Mouse (Mus musculus) neural tube, embryonic 12.5 days (tissue): ENCODE results near the gene Mmel1. TPM values are rescaled to one million over a fixed set of nuclear protein-coding genes. Genes with fewer than 3 reads are reported as not detected.

ENCODE experiments used
- ATAC-seq: fragments of 200-750 bp; cut with Nextera tagmentation; 2 replicates; pipeline ENCODE4 v1.8.0; 2017; ENCODE audit warnings: low read depth, mild to moderate bottlenecking, moderate TSS enrichment, moderate library complexity; ENCODE audit not compliant: low FRiP score
- H3K27ac ChIP-seq: fragments of 300-500 bp; sonication (generic); 2 replicates; pipeline ENCODE4 v1.5.1; 2016
- H3K27me3 ChIP-seq: fragments of 300-500 bp; sonication (generic); replicated peaks from 2 replicates; pipeline ENCODE4 v1.6.1; 2016; ENCODE audit warnings: mild to moderate bottlenecking
- H3K36me3 ChIP-seq: fragments of 300-500 bp; sonication (generic); 2 replicates; pipeline ENCODE4 v1.6.1; 2016; ENCODE audit warnings: mild to moderate bottlenecking
- H3K4me1 ChIP-seq: fragments of 300-500 bp; sonication (generic); 2 replicates; pipeline ENCODE4 v1.6.1; 2016
- H3K4me2 ChIP-seq: fragments of 300-500 bp; sonication (generic); replicated peaks from 2 replicates; pipeline ENCODE4 v1.6.1; 2016; ENCODE audit warnings: mild to moderate bottlenecking
- H3K4me3 ChIP-seq: fragments of 300-500 bp; sonication (generic); 2 replicates; pipeline ENCODE4 v1.5.1; 2016
- H3K9ac ChIP-seq: fragments of 300-500 bp; sonication (generic); 2 replicates; pipeline ENCODE4 v1.6.1; 2016; ENCODE audit warnings: mild to moderate bottlenecking
- H3K9me3 ChIP-seq: fragments of 300-500 bp; sonication (generic); 2 replicates; pipeline ENCODE4 v1.6.1; 2016; ENCODE audit warnings: mild to moderate bottlenecking
- WGBS: fragments of 180-500 bp; shearing (Covaris S2); methylation state at CpG from one replicate; pipeline ENCODE4 v1.1.7; 2016; 5-methylcytosine and 5-hydroxymethylcytosine counted together
- polyA plus RNA-seq: library from polyadenylated mRNA; unstranded; fragments of >200 nt; fragmentation: Nextera tagmentation; extraction: Ambion mirVana; gene quantifications from 2 replicates; pipeline ENCODE4 v1.2.1, GENCODE M21; 2016

Gene Mmel1
- polyA plus RNA-seq, 1 experiment from 2014 or later: 0.23 TPM

- H3K27ac ChIP-seq: no peak overlapping the region
- no peak for ATAC-seq
- H3K9ac ChIP-seq: no peak overlapping the region
- H3K4me3 ChIP-seq: no peak overlapping the region
- 96% methylated on average over 2 of the region's 2 CpGs for WGBS
- H3K9me3 ChIP-seq: no peaks in the 10 kb centered on the region
- no peaks in the 10 kb centered on the region for H3K36me3 ChIP-seq
- H3K4me2 ChIP-seq: no peak overlapping the region
- H3K27me3 ChIP-seq: no peaks in the 10 kb centered on the region
- H3K4me1 ChIP-seq: no peaks in the 10 kb centered on the region
These were observed 65.4 kb downstream of the Mmel1 start for GRCm38 (mm10) chr4:154934800-154935199.

- H3K4me2 ChIP-seq: no peak overlapping the region
- H3K9me3 ChIP-seq: no peaks in the 10 kb centered on the region
- H3K27ac ChIP-seq: no peak overlapping the region
- no peak overlapping the region for H3K9ac ChIP-seq
- WGBS: 79% methylated on average over 7 of the region's 7 CpGs
- ATAC-seq: no peak
- no peaks in the 10 kb centered on the region for H3K27me3 ChIP-seq
- H3K36me3 ChIP-seq: no peaks in the 10 kb centered on the region
- H3K4me1 ChIP-seq: no peaks in the 10 kb centered on the region
- no peak overlapping the region for H3K4me3 ChIP-seq
These were observed 66.4 kb downstream of the Mmel1 start for GRCm38 (mm10) chr4:154935788-154936187.

GRCm38 (mm10) chr4:154936542-154937255, 67.3 kb downstream of the Mmel1 start:
- 67% methylated on average over 8 of the region's 8 CpGs for WGBS
- H3K9ac ChIP-seq: no peak overlapping the region
- ATAC-seq: no peak
- H3K4me1 ChIP-seq: no peaks in the 10 kb centered on the region
- no peak overlapping the region for H3K27ac ChIP-seq
- no peaks in the 10 kb centered on the region for H3K36me3 ChIP-seq
- no peak overlapping the region for H3K4me3 ChIP-seq
- no peak overlapping the region for H3K4me2 ChIP-seq
- no peaks in the 10 kb centered on the region for H3K27me3 ChIP-seq
- no peaks in the 10 kb centered on the region for H3K9me3 ChIP-seq

- no peak overlapping the region for H3K4me2 ChIP-seq
- no peaks in the 10 kb centered on the region for H3K4me1 ChIP-seq
- 78% methylated on average over 1 of the region's 1 CpGs for WGBS
- H3K36me3 ChIP-seq: no peaks in the 10 kb centered on the region
- no peak overlapping the region for H3K27ac ChIP-seq
- H3K9me3 ChIP-seq: no peaks in the 10 kb centered on the region
- H3K9ac ChIP-seq: no peak overlapping the region
- no peaks in the 10 kb centered on the region for H3K27me3 ChIP-seq
- ATAC-seq: no peak
- H3K4me3 ChIP-seq: no peak overlapping the region
These were observed 68.4 kb downstream of the Mmel1 start for GRCm38 (mm10) chr4:154937746-154938145.

- Histone ChIP-seq H3K9me3 (no peaks in the 10 kb centered on the region), H3K4me2 (no peak overlapping the region), H3K4me1 (peaks cover 3% of the 10 kb centered on the region), H3K9ac (no peak overlapping the region), H3K36me3 (no peaks in the 10 kb centered on the region), H3K27ac (no peak overlapping the region), H3K4me3 (no peak overlapping the region), H3K27me3 (no peaks in the 10 kb centered on the region)
- WGBS: 91% methylated on average over 2 of the region's 2 CpGs
- ATAC-seq: no peak
These were observed 70.8 kb downstream of the Mmel1 start for GRCm38 (mm10) chr4:154940156-154940555.

GRCm38 (mm10) chr4:154941831-154942230, 72.4 kb downstream of the Mmel1 start:
- no peaks in the 10 kb centered on the region for H3K36me3 ChIP-seq
- H3K4me1 ChIP-seq: peaks cover 17% of the 10 kb centered on the region
- no peaks in the 10 kb centered on the region for H3K9me3 ChIP-seq
- H3K27me3 ChIP-seq: no peaks in the 10 kb centered on the region
- WGBS: 95% methylated on average over 5 of the region's 5 CpGs
- no peak overlapping the region for H3K27ac ChIP-seq
- no peak for ATAC-seq
- H3K9ac ChIP-seq: no peak overlapping the region
- H3K4me2 ChIP-seq: no peak overlapping the region
- no peak overlapping the region for H3K4me3 ChIP-seq

GRCm38 (mm10) chr4:154942632-154943322, 73.4 kb downstream of the Mmel1 start:
- 87% methylated on average over 10 of the region's 10 CpGs for WGBS
- no peak overlapping the region for H3K4me2 ChIP-seq
- no peaks in the 10 kb centered on the region for H3K9me3 ChIP-seq
- H3K36me3 ChIP-seq: no peaks in the 10 kb centered on the region
- ATAC-seq: no peak
- no peaks in the 10 kb centered on the region for H3K27me3 ChIP-seq
- no peak overlapping the region for H3K9ac ChIP-seq
- no peak overlapping the region for H3K4me3 ChIP-seq
- no peak overlapping the region for H3K27ac ChIP-seq
- peaks cover 17% of the 10 kb centered on the region for H3K4me1 ChIP-seq

GRCm38 (mm10) chr4:154943323-154944039, 74.1 kb downstream of the Mmel1 start:
- Histone ChIP-seq H3K27ac (no peak overlapping the region), H3K9ac (no peak overlapping the region), H3K27me3 (no peaks in the 10 kb centered on the region), H3K4me1 (peaks cover 21% of the 10 kb centered on the region), H3K4me3 (no peak overlapping the region), H3K4me2 (peak overlapping the region; percentile 0; the same call in 1 of the 2 replicates), H3K9me3 (no peaks in the 10 kb centered on the region), H3K36me3 (no peaks in the 10 kb centered on the region)
- WGBS: 89% methylated on average over 6 of the region's 6 CpGs
- no peak for ATAC-seq

- peaks cover 28% of the 10 kb centered on the region for H3K4me1 ChIP-seq
- no peak overlapping the region for H3K4me3 ChIP-seq
- no peak overlapping the region for H3K27ac ChIP-seq
- no peaks in the 10 kb centered on the region for H3K27me3 ChIP-seq
- ATAC-seq: peak; percentile 46
- H3K9ac ChIP-seq: no peak overlapping the region
- no peaks in the 10 kb centered on the region for H3K9me3 ChIP-seq
- 15% methylated on average over 2 of the region's 2 CpGs for whole genome bisulfite sequencing
- peak overlapping the region; percentile 0; the same call in 1 of the 2 replicates for H3K4me2 ChIP-seq
- no peaks in the 10 kb centered on the region for H3K36me3 ChIP-seq
These were observed 74.8 kb downstream of the Mmel1 start for GRCm38 (mm10) chr4:154944121-154944590.

Other genes with a start within 250 kb of the Mmel1 start
- 12.9 and 13.4 TPM in 2 replicates for gene Prdm16, start 232.7 kb upstream of the Mmel1 start, polyA plus RNA-seq
- not detected in 2 replicates for gene Actrt2, start 201.7 kb upstream of the Mmel1 start, polyA plus RNA-seq
- 0.28 and 0.38 TPM in 2 replicates for gene Ttc34, start 32.1 kb upstream of the Mmel1 start, polyA plus RNA-seq
- gene Fam213b, start 29.6 kb downstream of the Mmel1 start, polyA plus RNA-seq: 36.1 and 40.4 TPM in 2 replicates
- gene Tnfrsf14, start 59.0 kb downstream of the Mmel1 start, polyA plus RNA-seq: 0.34 and 1.2 TPM in 2 replicates
- 396 and 412 TPM in 2 replicates for gene Hes5, start 91.3 kb downstream of the Mmel1 start, polyA plus RNA-seq
- 41.2 and 46.3 TPM in 2 replicates for gene Pank4, start 94.5 kb downstream of the Mmel1 start, polyA plus RNA-seq
- gene Plch2, start 187.2 kb downstream of the Mmel1 start, polyA plus RNA-seq: 4.1 TPM in 2 replicates
- gene Pex10, start 197.4 kb downstream of the Mmel1 start, polyA plus RNA-seq: 16.6 and 17.3 TPM in 2 replicates
- 135 and 137 TPM in 2 replicates for gene Rer1, start 216.8 kb downstream of the Mmel1 start, polyA plus RNA-seq
- 6.0 and 6.1 TPM in 2 replicates for gene Morn1, start 217.0 kb downstream of the Mmel1 start, polyA plus RNA-seq